Mouse (Mus musculus) neural tube, embryonic 10.5 days (tissue): ENCODE data around the gene Gm9887.
A peak's percentile ranks its signal among the peaks of the same experiment; 100 is the strongest.
"Not testable (repeated sequence)": the region's sequence is repeated elsewhere in the genome, so short reads cannot be mapped to it uniquely, and the experiment has no call there.

ENCODE experiments used
- DNase-seq: peaks from one replicate; pipeline ENCODE4 v3.0.0-alpha.2; 2017; ENCODE audit warnings: low spot score; ENCODE audit errors: extremely low spot score

Gm9887 gene

DNA sequence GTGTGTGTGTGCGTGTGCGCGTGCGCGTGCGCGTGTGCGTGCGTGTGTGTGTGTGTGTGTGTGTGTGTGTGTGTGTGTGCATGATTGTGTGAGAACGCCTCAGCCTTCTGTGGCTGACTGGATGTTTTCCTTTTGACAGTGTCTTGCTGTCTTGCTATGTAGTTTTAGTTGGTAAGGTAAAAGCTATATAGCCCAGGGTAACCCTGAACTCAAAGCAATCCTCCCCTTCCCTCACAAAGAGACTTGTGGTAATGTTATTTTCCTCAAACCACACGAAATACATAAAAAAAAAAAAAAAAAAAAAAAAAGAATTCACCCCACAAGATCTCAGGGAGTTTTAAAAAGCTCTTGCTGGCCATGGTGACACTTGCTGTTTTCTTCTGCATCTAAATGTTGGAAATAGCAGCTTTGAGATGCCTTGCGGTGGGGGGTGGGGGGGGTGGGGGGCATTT, 14.0 kb upstream of the Gm9887 start:
- DNase-seq = not testable (repeated sequence)

DNA sequence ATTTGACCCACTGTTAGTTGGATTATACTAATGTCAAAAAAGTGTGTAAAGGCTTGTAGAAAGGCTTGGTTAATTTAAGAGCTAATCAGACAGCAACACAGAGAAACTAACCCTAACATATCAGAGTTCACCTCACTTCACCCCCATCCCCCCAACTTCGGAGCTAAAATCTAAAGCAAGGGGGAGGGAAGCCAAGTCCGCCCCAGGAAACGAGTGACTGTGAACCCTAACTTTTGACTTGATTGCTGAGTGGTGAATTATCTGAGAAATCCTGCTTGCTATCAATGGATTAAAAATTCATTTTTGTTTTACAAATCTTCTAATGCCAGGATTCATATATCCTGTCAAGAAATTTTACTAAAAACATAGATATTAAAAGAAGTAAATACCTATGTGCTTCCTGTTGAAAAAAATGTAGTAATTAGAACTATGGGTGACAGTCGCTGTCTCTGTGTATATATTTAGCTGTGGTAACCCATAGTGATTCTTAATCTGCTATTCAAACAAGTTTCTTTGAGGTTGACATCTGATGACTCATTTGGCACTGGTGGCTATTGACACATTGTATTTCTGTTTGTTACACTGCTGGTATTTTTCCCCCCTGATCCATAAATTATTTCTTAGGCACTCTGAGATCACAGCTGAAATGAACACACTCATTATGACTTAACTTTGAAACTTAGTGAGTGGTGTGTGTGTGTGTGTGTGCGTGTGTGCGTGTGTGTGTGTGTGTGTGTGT, 13.5 kb upstream of the Gm9887 start:
- no peak for DNase-seq

DNA sequence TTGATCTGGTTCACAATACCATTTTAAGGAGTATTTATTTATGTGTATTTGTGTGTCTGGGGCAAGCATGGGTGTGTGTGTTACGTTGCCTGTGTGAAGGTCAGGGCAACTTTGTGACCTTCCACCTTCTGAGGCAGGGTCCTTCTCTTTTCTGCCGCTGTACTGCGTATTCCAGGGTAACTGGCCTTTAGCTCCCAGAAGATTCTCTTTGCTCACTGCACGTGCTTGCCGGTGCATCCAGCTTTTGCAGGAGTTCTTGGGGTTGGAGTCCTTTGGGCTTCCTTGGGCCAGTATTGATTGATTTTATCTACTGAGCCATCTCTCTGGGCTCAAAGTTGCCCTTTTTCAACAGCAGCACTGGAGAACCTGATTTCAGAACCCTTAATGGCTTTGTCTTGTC, 12.3 kb upstream of the Gm9887 start:
- DNase-seq = no peak

DNA sequence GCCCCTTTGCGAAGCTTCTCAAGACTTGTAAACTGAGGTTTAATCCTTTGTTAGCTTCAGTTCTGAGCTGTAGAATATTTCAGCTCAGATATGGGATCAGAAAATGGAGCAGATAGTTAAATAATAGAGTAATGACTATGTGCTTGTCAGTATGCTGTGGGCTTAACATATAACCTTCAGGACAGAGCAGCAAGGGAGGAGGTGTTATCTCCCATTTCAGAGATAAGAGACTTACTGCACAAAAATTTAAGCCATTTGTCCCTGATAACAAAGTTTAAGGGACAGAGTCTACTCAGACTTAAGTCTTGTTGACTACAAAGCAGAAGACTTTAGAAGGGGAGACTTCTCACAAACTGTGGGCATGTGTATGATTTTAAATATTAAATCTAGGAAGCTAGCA, 10.6 kb upstream of the Gm9887 start:
- DNase-seq = no peak

DNA sequence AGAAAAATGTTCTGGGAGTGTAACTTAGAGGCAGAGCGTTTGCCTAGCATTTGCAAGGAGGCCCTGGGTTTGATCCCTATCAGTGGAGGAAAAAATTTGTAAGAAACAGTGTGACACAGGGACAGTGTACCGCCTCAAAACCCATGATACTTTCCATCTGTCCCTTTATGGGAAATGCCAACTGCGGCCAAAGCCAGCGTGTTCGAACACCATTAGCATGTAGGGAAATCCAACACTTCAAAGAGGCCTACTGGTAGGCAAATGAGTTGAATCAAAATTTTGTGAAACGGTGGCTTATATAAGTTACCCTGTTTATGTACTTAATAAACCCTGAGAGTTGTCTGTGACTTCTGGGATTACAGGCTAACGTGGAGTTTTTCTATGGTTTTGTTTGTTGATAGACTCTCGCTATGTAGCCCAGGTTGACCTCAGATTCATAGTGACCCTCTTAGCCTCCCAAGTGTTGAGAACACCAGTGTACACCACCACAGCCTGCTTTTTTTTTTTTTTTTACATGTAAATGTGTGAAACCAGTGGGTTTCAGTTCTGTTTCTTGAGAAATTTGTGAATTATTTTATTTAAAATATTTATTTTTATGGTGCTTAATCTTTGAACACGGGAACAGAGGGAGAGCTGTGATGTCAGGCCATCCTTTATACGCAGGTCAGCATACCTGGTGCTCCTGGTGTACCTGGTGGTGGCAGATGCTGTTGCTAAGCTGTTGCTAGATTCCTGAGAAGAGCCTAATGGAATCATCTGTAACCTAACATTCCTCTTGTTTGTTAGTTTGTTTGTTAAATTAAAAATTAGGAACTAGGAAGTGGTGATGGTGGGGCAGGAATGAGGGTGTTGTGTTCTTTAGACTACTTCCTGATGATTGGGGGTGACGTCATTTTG, 6.5 kb upstream of the Gm9887 start:
- DNase-seq = no peak

DNA sequence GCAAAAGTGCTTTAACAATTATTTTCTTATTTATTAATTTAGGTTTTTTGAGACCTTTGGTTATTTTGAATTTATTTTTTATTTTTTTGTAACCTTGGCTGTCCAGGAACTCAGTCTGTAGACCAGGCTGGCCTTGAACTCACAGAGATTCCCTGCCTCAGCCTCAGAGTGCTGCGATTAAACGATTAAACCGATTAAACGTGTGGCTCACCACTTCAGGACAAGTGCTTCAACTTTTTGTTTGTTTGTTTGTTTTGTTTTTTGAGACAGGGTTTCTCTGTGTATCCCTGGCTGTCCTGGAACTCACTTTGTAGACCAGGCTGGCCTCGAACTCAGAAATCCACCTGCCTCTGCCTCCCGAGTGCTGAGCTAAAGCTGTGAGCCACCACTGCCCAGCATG, 5.4 kb upstream of the Gm9887 start:
- not testable (repeated sequence) for DNase-seq

DNA sequence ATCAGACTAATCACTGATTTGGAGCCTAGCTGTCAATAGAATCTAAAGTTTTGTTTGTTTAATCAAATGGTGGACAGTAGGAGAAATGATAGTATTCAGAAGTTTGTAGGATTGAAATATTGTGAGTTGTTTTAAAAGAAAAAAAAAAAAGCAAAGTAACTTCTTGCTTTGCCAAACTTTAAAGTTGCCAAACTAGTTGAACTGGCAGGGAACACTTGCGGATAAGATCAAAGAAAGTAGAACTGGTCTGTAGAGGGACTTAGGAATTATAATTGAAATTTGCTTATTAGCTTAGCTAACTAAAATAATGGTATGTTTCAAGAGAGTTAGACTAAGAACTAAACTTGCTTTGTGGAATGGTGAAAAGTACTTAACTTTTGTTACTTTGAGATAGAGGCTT, 4.9 kb upstream of the Gm9887 start:
- no peak for DNase-seq

DNA sequence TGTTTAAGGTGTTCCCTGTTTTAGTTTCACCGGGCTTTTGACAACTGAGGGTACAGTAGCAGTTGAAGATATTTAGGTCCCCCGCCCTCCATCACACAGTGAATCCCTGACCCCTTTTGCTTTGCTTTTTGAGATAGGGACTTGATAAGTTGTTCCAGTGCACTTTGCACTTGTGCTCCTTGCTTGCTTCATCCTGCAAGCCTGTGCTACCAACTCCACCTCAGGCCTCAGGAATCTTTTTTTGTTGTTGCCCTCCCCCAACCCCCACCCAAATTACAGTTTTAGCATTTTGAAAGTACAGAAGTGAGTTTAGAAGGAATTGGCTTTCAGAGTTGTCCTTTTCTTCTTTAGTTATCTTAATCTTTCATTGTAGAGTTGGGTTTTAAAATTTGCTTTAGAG, 3.9 kb upstream of the Gm9887 start:
- no peak for DNase-seq

DNA sequence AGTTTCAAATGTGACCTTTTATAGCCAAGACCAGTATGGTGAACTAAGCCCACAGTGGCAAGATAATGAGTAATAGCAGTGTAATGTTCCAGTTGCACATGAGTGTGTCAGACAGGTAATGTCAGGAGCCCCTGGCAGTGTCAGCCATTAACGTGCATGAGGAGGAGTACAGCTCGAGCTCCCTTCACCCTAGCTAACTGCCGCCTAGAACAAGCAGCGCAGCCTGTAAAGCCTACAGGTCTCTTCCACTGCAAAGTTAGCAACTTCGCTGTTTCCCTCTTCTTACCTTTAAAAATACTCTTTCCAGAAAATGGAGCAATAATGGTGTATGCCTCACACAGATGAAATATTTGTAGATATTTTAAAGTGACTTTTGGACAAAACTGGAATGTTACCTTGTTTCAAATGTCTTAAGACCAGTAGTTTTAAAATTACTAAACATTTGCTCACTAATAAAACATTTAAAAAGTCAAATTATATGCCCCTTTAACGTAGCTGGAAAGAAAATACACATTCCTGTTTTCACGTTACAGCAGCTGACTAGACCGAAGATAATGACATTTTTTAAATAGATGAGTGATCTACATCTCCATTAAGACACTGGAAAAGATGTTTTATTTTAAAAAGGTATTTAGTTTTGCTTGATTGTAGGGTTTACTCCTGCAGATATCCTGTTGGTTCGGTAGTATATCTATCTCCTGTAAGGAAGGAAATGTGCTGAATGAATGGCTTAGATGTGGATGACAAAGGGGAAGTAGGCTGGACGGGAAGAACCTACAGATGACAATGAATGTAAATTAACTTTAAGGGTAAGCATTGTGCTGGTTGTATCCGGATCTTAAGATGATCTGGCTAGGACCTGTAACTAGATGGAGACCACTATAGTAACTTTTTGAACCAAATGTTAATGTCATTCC, 1.9 kb upstream of the Gm9887 start:
- no peak for DNase-seq

DNA sequence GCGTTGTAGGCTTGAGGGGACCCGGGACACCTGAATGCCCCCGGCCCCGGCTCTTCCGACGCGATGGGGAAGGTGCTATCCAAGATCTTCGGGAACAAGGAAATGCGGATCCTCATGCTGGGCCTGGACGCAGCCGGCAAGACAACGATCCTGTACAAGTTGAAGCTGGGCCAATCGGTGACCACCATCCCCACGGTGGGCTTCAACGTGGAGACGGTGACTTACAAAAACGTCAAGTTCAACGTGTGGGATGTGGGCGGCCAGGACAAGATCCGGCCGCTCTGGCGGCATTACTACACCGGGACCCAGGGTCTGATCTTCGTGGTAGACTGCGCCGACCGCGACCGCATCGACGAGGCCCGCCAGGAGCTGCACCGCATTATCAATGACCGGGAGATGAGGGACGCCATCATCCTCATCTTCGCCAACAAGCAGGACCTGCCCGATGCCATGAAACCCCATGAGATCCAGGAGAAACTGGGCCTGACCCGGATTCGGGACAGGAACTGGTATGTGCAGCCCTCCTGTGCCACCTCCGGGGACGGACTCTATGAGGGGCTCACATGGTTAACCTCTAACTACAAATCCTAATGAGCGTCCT, 573 bp upstream of the Gm9887 start:
- peak; percentile 67 for DNase-seq

DNA sequence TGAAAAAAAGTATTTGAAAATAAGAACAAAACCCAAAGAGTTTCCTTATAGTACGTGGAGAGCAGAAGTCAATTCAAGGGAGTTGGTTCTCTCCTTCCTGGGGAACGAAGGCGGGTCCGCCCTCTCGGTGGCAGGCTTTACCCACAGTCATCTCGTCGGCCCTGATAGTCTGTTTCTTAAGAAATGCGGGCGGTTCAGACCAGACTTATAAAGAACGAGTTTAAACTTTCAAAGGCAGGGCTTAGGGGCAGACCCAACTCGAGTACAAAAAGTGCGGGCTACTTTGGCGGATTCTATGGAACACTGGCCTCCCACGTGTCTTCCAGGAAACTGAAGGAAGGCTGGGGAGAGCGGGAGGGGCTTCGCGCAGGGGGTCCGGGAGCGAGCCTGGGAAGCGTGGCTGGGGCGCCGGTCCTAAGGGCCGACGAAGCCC, 821 bp downstream of the Gm9887 start:
- no peak for DNase-seq

DNA sequence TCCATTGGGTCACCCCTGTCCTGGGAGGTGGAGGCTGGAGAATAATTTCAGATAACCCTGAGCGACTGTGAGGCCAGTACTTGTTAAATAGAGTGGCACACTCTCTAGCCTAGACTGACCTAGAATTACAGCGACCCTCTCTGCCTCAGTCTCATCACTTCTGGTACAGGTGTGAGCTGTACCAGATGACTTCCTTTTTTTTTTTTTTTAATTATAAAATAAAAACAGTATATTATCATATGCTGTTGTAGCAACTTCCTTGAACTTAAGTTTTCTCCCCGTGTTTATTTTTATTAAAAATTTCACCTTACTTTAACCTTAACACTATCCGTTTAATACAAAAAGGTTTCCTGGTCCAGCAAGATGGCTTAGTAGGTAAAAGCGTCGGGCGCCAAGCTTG, 1.3 kb downstream of the Gm9887 start:
- DNase-seq = no peak

DNA sequence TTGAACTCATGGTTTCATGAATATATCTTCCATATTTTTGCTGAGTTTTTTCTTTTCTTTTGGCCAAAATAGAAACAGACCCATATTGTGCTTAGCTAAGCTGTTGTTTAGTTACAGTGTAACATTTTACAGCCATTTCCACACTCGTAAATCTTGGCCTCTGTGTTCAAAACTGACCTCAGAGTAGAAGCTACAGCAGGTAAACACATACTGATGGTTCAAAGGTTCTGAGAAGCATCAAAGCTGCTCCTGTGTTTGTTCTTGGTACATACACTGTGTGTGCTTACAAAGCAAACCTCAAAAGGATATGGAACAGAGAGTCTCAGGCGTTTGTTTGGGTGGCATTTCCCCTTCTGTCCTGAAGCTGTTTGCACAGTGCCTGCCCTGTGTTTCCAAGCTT, 4.7 kb downstream of the Gm9887 start:
- DNase-seq = no peak

DNA sequence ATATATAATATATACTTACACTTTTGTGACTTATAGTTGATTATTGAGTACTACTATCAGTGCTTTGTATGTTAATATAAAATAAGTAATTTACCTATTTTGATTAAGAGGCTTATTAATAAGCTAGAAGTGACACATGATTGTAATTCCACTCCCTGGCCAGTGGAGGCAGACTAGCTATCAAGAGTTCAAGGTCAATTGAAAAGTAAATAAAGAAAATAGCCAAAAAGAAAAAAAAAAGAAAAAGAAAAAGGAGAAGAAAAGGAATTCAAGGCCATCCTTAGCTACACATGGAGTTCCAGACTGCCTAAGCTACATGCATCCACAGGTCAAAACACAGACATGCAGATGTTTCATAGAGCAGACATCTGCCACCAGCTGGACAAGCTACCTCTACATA, 5.8 kb downstream of the Gm9887 start:
- no peak for DNase-seq

DNA sequence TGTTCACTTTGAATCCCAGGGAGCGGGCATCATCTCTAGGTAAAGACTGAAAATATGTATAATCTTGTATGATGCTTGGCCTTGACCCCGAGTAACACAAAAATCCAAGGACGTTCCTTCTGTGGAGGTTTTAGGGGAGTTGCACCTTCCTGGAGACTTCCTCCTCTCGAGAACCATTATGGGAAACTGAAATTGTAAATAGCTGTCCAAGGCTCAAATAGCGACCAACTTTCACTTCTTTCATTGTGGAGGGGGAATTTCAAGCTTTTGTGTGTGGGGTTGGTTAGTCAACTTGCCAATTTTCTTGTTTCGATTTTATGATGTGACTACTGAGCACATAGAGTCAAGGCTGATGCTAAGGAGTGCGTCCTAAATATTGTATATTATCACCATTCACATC, 6.5 kb downstream of the Gm9887 start:
- DNase-seq = no peak

DNA sequence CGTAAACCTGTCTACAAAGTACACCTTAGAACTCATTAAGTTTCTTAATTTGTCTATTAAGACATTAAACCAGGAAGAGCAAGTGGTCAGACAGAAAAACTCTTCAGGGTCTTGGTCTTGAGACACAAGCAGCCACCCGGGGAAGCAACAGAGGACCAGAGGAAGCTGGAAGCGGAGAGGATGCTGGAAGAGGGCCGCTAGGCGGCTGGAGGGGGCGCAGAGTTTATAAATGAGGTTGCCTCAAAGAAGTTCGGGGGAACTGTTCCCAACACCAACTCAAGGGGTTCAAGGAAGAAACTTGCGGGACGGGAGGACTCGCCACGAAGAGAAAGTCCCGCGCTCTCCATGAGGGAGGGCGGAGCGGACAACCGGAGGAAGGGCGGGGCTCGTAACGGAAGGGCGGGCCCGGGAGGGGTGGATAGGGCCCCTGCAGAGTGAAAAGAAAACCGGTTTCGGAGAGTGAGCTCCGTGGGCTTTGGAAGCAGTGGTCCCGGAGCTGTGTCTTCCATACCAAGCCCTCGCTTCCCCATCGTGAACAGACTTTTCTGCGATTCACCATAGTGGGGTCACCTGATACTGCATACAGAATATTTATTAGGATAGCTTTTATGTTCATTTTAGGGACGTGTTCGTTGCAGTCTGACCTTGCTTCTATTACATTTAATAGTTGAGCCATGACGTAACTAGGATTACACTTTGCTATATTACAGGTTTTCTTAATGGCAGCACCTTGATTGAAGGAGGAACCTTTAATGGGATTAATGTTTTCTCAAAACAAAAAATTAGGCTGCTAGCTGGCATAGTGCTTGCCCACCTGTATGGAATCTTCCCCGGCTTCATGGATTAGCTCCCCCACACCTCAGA, 8.1 kb downstream of the Gm9887 start:
- DNase-seq = peak; percentile 67

DNA sequence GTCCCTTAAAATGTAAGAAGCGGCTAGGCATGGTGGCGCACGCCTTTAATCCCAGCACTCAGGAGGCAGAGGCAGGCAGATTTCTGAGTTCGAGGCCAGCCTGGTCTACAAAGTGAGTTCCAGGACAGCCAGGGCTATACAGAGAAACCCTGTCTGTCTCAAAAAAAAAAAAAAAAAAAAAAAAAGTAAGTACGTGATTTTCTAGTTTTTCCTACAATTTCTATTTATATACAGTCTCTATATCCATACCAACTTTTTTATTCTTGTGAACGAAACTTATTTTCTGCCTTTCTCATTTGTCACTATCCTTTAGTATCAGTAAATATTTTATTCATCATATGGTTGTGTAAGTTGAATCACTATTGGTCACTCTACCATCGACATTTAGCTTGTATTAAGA, 9.1 kb downstream of the Gm9887 start:
- DNase-seq = not testable (repeated sequence)

DNA sequence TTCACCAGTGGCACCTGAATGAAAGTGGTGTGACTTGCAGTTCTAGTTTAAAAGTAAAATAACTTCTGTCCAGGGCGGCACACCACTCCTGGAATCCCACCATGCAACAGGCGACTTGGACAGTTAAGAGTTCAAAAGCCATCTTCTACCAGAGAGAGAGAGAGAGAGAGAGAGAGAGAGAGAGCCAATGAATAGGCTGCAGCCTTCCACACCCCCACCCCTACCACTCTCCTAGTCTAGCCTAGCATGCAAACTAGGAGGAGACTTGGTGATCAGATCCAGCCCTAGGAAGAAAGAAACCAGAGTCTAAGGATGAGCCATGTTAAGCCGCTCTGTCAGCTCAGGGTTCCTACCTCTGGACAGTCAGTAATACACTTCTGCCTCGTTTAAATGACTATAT, 9.9 kb downstream of the Gm9887 start:
- DNase-seq = no peak

DNA sequence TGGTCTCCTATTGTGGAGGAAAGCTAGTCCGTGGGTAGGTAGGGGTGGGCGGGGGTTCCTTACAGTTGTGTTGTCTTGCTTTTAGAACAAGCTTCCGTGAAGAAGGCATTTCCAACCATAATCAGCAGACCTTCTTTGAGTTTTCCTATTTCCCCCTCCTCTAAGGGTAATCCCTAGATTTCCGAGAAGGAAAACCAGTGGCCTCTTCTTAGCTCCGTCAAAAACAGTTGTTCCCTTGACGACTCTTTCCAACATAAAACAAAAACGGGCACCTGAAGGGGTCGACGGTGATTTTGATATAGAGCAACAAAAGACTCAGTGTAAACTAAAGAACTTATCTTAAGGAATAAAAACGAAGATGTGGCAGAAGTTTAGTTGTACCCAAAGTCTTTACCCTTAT, 10.3 kb downstream of the Gm9887 start:
- DNase-seq = no peak
